Mouse (Mus musculus): ENCODE measurements around the gene Unc5c. TPM values are rescaled to one million over a fixed set of nuclear protein-coding genes. Genes with fewer than 3 reads are reported as not detected.

Gene Unc5c
- polyA plus RNA-seq, 1 experiment from 2014 or later = 18.9 TPM

- H3K36me3 ChIP-seq = no peaks in the 10 kb centered on the region
- H3K27me3 ChIP-seq = no peaks in the 10 kb centered on the region
- H3K4me1 ChIP-seq = 0 out of 2 replicates have a peak, but pooled peaks cover 6% of the 10 kb centered on the region
- no peaks in the 10 kb centered on the region for H3K9me3 ChIP-seq
- no peak overlapping the region for H3K9ac ChIP-seq
- H3K4me3 ChIP-seq = no peak overlapping the region
- 0 out of 2 replicates have a peak, but pooled peaks have one; percentile 37 for ATAC-seq (ENCODE audit: insufficient number of reproducible peaks, insufficient read depth, low FRiP score, low TSS enrichment, low read depth)
- no peak overlapping the region; the same call in 1 of the 2 replicates for H3K27ac ChIP-seq
- H3K4me2 ChIP-seq = no peak overlapping the region
These were observed 116.3 kb downstream of the Unc5c start for GRCm38 (mm10) chr3:141581190-141581891.

- Histone ChIP-seq H3K9me3 (no peaks in the 10 kb centered on the region), H3K9ac (no peak overlapping the region), H3K4me1 (0 out of 2 replicates have a peak, but pooled peaks cover 6% of the 10 kb centered on the region), H3K4me2 (no peak overlapping the region), H3K4me3 (no peak overlapping the region), H3K36me3 (no peaks in the 10 kb centered on the region), H3K27ac (no peak overlapping the region; the same call in 1 of the 2 replicates), H3K27me3 (no peaks in the 10 kb centered on the region)
- ATAC-seq (ENCODE audit: insufficient number of reproducible peaks, insufficient read depth, low FRiP score, low TSS enrichment, low read depth) = no peak
These were observed 116.8 kb downstream of the Unc5c start for GRCm38 (mm10) chr3:141581892-141582214.

- Histone ChIP-seq H3K9ac (no peak overlapping the region), H3K27me3 (no peaks in the 10 kb centered on the region)
These were observed 118.2 kb downstream of the Unc5c start for GRCm38 (mm10) chr3:141583180-141583579.

GRCm38 (mm10) chr3:141589392-141590012 is 124.5 kb downstream of the Unc5c start:
- no peaks in the 10 kb centered on the region for H3K9me3 ChIP-seq
- no peak overlapping the region for H3K27ac ChIP-seq
- H3K4me2 ChIP-seq = no peak overlapping the region
- H3K9ac ChIP-seq = no peak overlapping the region
- 56% methylated on average over 4 of the region's 4 CpGs for WGBS
- no peaks in the 10 kb centered on the region for H3K27me3 ChIP-seq
- ATAC-seq (ENCODE audit: insufficient number of reproducible peaks, insufficient read depth, low FRiP score, low TSS enrichment, low read depth) = no peak
- no peaks in the 10 kb centered on the region for H3K36me3 ChIP-seq
- no peaks in the 10 kb centered on the region for H3K4me1 ChIP-seq
- no peak overlapping the region for H3K4me3 ChIP-seq

More at GRCm38 (mm10) chr3:141583180-141583579, 118.2 kb downstream of the Unc5c start:
- Histone ChIP-seq H3K4me2 (no peak overlapping the region), H3K9me3 (no peaks in the 10 kb centered on the region), H3K36me3 (no peaks in the 10 kb centered on the region), H3K4me1 (0 out of 2 replicates have a peak, but pooled peaks cover 6% of the 10 kb centered on the region), H3K27ac (no peak overlapping the region), H3K4me3 (no peak overlapping the region)
- WGBS = 64% methylated on average over 1 of the region's 1 CpGs
- no peak for ATAC-seq (ENCODE audit: insufficient number of reproducible peaks, insufficient read depth, low FRiP score, low TSS enrichment, low read depth)

GRCm38 (mm10) chr3:141593249-141593648 is 128.2 kb downstream of the Unc5c start:
- ATAC-seq (ENCODE audit: insufficient number of reproducible peaks, insufficient read depth, low FRiP score, low TSS enrichment, low read depth) = no peak

GRCm38 (mm10) chr3:141594120-141594519 is 129.1 kb downstream of the Unc5c start:
- Histone ChIP-seq H3K27ac (no peak overlapping the region), H3K4me3 (no peak overlapping the region), H3K4me2 (no peak overlapping the region), H3K9ac (no peak overlapping the region), H3K27me3 (no peaks in the 10 kb centered on the region), H3K36me3 (no peaks in the 10 kb centered on the region), H3K4me1 (peaks cover 12% of the 10 kb centered on the region), H3K9me3 (no peaks in the 10 kb centered on the region)
- no peak for ATAC-seq (ENCODE audit: insufficient number of reproducible peaks, insufficient read depth, low FRiP score, low TSS enrichment, low read depth)
- WGBS = 77% methylated on average over 5 of the region's 5 CpGs

More at GRCm38 (mm10) chr3:141593249-141593648, 128.2 kb downstream of the Unc5c start:
- H3K4me3 ChIP-seq = no peak overlapping the region
- H3K4me2 ChIP-seq = no peak overlapping the region
- no peaks in the 10 kb centered on the region for H3K27me3 ChIP-seq
- no peaks in the 10 kb centered on the region for H3K9me3 ChIP-seq
- H3K27ac ChIP-seq = no peak overlapping the region
- peaks cover 9% of the 10 kb centered on the region for H3K4me1 ChIP-seq
- WGBS = 73% methylated on average over 5 of the region's 5 CpGs
- no peak overlapping the region for H3K9ac ChIP-seq
- no peaks in the 10 kb centered on the region for H3K36me3 ChIP-seq

GRCm38 (mm10) chr3:141595073-141595472 is 130.1 kb downstream of the Unc5c start:
- Histone ChIP-seq H3K4me1 (peaks cover 19% of the 10 kb centered on the region), H3K9me3 (no peaks in the 10 kb centered on the region), H3K9ac (no peak overlapping the region), H3K4me2 (no peak overlapping the region), H3K4me3 (no peak overlapping the region), H3K36me3 (no peaks in the 10 kb centered on the region), H3K27me3 (no peaks in the 10 kb centered on the region), H3K27ac (no peak overlapping the region)
- WGBS = 46% methylated on average over 3 of the region's 3 CpGs
- no peak for ATAC-seq (ENCODE audit: insufficient number of reproducible peaks, insufficient read depth, low FRiP score, low TSS enrichment, low read depth)

GRCm38 (mm10) chr3:141596461-141596860 is 131.4 kb downstream of the Unc5c start:
- no peak overlapping the region for H3K9ac ChIP-seq
- no peak for ATAC-seq (ENCODE audit: insufficient number of reproducible peaks, insufficient read depth, low FRiP score, low TSS enrichment, low read depth)
- no peak overlapping the region for H3K4me3 ChIP-seq
- H3K4me2 ChIP-seq = no peak overlapping the region
- H3K36me3 ChIP-seq = no peaks in the 10 kb centered on the region
- H3K27ac ChIP-seq = no peak overlapping the region
- 73% methylated on average over 3 of the region's 3 CpGs for WGBS
- H3K27me3 ChIP-seq = no peaks in the 10 kb centered on the region
- peaks cover 33% of the 10 kb centered on the region for H3K4me1 ChIP-seq
- H3K9me3 ChIP-seq = no peaks in the 10 kb centered on the region

- H3K4me3 ChIP-seq = no peak overlapping the region
- H3K36me3 ChIP-seq = no peaks in the 10 kb centered on the region
- H3K27ac ChIP-seq = no peak overlapping the region
- no peak overlapping the region for H3K9ac ChIP-seq
- H3K27me3 ChIP-seq = no peaks in the 10 kb centered on the region
- peaks cover 33% of the 10 kb centered on the region for H3K4me1 ChIP-seq
- no peaks in the 10 kb centered on the region for H3K9me3 ChIP-seq
- 42% methylated on average over 1 of the region's 1 CpGs for WGBS
- no peak for ATAC-seq (ENCODE audit: insufficient number of reproducible peaks, insufficient read depth, low FRiP score, low TSS enrichment, low read depth)
- no peak overlapping the region for H3K4me2 ChIP-seq
These were observed 131.9 kb downstream of the Unc5c start for GRCm38 (mm10) chr3:141596881-141597280.

- WGBS = 38% methylated on average over 2 of the region's 2 CpGs
- H3K27ac ChIP-seq = no peak overlapping the region
- H3K9ac ChIP-seq = no peak overlapping the region
- H3K4me1 ChIP-seq = peaks cover 33% of the 10 kb centered on the region
- H3K4me2 ChIP-seq = no peak overlapping the region
- H3K9me3 ChIP-seq = no peaks in the 10 kb centered on the region
- no peaks in the 10 kb centered on the region for H3K36me3 ChIP-seq
- H3K27me3 ChIP-seq = no peaks in the 10 kb centered on the region
- no peak overlapping the region for H3K4me3 ChIP-seq
- no peak for ATAC-seq (ENCODE audit: insufficient number of reproducible peaks, insufficient read depth, low FRiP score, low TSS enrichment, low read depth)
These were observed 133.0 kb downstream of the Unc5c start for GRCm38 (mm10) chr3:141597974-141598373.

- H3K4me2 ChIP-seq = no peak overlapping the region
- H3K9ac ChIP-seq = no peak overlapping the region
- H3K27me3 ChIP-seq = no peaks in the 10 kb centered on the region
- ATAC-seq (ENCODE audit: insufficient number of reproducible peaks, insufficient read depth, low FRiP score, low TSS enrichment, low read depth) = no peak
- H3K4me3 ChIP-seq = no peak overlapping the region
- no peaks in the 10 kb centered on the region for H3K9me3 ChIP-seq
- H3K36me3 ChIP-seq = no peaks in the 10 kb centered on the region
- no peak overlapping the region for H3K27ac ChIP-seq
- peaks cover 33% of the 10 kb centered on the region for H3K4me1 ChIP-seq
- 86% methylated on average over 2 of the region's 2 CpGs for WGBS
These were observed 133.9 kb downstream of the Unc5c start for GRCm38 (mm10) chr3:141598936-141599335.

GRCm38 (mm10) chr3:141601072-141601549 is 136.1 kb downstream of the Unc5c start:
- H3K4me2 ChIP-seq = 0 out of 2 replicates have a peak overlapping the region, but pooled peaks have one; percentile 9
- H3K9me3 ChIP-seq = no peaks in the 10 kb centered on the region
- H3K9ac ChIP-seq = no peak overlapping the region
- peak overlapping the region; percentile 4; the same call in 1 of the 2 replicates for H3K27ac ChIP-seq
- peaks cover 33% of the 10 kb centered on the region for H3K4me1 ChIP-seq
- ATAC-seq (ENCODE audit: insufficient number of reproducible peaks, insufficient read depth, low FRiP score, low TSS enrichment, low read depth) = no peak
- no peaks in the 10 kb centered on the region for H3K27me3 ChIP-seq
- WGBS = 7% methylated on average over 6 of the region's 6 CpGs
- no peaks in the 10 kb centered on the region for H3K36me3 ChIP-seq
- no peak overlapping the region for H3K4me3 ChIP-seq

Measured in embryonic facial prominence, embryonic 13.5 days (tissue).